Mouse (Mus musculus): ENCODE measurements around the gene Itga9.

- TF ChIP-seq EP300 (IDR thresholded peaks at IDR 0.05; ENCODE audit: low read depth) = no peak
- no peak for TF ChIP-seq CTCF (IDR thresholded peaks at IDR 0.05; ENCODE audit: low read depth)
These were observed 53.3 kb downstream of the Itga9 start for GRCm38 (mm10) chr9:118659809-118660208.

Measured in liver, embryonic 14.5 days (tissue).